Mouse (Mus musculus) G1E (cell line): ENCODE measurements around the gene Ghrl.

Experiments used
- CTCF ChIP-seq: IDR thresholded peaks from 2 replicates; pipeline ENCODE4 v1.5.1; 2012; ENCODE audit warnings: low read depth, low read length, inconsistent platforms, mixed read lengths
- GATA1 ChIP-seq: IDR thresholded peaks from 2 replicates; pipeline ENCODE4 v1.6.1; 2012; ENCODE audit warnings: borderline replicate concordance, low read length, inconsistent platforms, mixed read lengths
- TAL1 ChIP-seq: conservative IDR thresholded peaks from 2 replicates; pipeline ENCODE4 v1.6.1; 2012; ENCODE audit warnings: low read depth, low read length, inconsistent platforms, mixed read lengths

- TF ChIP-seq CTCF (no peak), GATA1 (no peak), TAL1 (no peak)
Observed at GRCm38 (mm10) chr6:113741425-113741824, 21.7 kb upstream of the Ghrl start.
